Mouse (Mus musculus) c-Kit-positive CD71-negative TER-119-negative erythroid progenitor cells, embryonic 14.5 days (primary cell): ENCODE data around the gene Mei1.

ENCODE experiments used
- DNase-seq: peaks from one replicate; pipeline ENCODE4 v3.0.0-alpha.2; 2013; ENCODE audit warnings: low read depth

Gene Mei1

DNA sequence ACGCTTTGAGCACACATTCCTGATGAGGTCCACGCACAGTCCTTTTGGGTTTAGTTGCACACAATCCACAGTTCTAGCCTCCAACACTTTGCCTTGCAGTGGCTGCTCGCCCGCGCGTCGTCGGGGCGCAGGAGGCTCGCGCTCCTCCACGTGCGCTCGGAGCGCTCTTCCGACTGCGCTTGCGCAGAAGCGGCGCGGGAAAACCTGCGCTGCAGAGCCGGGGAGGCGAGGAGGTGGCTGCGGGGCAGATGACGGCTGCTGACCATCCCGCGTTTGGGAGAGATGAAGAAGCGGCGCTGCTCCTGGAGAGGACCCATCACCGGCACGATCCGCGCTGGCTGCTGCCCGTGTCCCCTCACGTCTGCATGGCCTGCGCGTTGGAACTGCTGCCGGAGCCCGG, at the start of gene Mei1:
Mei1 (plus strand) TSS at position 99 of the 400 bp plus-strand sequence.
- DNase-seq: no peak

- no peak for DNase-seq
These were observed 47.2 kb upstream of the Mei1 start for GRCm38 (mm10) chr15:82022535-82023088.

DNA sequence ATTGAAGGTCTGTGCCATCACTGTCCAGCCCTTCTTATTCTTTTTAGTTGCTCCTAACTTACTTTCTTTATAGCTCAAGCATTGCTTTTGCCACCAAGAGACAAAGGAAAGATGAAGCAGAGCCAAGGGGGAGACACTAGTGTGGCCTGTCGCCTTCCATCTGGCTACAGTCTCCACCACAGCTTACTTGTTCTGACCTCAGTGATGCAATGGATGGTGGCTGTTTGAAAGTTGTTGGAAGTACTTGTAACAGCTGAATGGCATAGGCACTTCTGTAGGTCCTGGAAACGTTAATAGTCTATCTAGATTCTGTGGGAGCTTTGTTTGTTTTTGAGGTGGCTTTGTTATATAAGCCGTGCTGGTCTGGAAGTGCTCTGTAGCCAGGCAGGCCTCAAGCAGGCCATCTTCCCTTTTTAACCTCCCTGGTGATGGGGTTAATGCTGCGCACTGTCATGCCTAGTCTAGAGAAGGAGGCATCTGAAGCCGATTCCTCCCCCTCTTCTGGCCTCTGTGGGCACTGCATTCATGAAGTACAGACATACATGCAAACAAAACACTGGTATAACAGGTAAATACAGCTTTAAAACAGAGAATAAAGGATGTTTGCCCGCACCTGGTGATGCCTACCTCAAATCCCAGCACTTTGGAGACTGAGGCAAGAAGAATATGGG, 45.7 kb upstream of the Mei1 start:
- DNase-seq: no peak

DNA sequence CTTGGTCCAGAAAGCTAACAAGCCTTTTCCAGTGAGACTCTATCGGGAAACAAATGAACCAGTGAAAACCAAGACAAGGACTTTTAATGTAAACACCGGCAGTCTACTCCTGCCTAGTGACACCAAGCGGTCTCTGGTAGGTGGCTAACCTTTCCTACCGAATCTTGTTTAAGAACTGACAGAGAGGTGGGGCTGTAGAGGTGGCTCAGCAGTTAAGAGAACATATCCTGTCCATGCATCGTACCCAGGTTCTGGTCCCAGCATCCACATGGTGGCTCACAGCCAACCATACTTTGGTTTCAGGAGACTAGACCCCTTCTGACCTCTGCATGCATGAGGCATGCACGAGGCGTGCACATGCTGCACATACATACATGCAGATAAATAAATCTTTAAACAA, 42.5 kb upstream of the Mei1 start:
- no peak for DNase-seq

DNA sequence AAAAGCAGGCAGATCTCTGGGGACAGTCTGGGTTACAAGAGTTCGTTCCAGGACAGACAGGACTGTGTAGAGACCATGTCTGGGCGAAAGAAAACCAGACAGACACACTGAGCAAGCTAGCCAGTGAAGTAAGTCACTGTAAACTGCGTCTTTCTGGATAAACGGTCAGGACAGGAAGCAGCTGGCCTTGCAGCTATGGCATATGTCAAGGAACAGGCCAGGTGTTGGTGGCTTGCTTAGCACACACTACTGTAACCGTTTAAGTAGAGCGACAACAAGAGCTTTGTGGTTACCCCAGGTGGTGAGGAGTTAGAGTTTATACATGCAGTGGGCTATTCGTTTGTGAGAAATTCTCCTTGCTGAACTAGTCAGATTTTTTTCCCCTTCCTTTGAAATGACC, 42.1 kb upstream of the Mei1 start:
- DNase-seq: no peak

GRCm38 (mm10) chr15:82032386-82032785, 37.4 kb upstream of the Mei1 start:
- no peak for DNase-seq

- DNase-seq: no peak
These were observed 36.0 kb upstream of the Mei1 start, which contains the start of gene Desi1 for GRCm38 (mm10) chr15:82033762-82034161. TSS of gene Desi1 (minus strand) at chr15:82033862.

DNA sequence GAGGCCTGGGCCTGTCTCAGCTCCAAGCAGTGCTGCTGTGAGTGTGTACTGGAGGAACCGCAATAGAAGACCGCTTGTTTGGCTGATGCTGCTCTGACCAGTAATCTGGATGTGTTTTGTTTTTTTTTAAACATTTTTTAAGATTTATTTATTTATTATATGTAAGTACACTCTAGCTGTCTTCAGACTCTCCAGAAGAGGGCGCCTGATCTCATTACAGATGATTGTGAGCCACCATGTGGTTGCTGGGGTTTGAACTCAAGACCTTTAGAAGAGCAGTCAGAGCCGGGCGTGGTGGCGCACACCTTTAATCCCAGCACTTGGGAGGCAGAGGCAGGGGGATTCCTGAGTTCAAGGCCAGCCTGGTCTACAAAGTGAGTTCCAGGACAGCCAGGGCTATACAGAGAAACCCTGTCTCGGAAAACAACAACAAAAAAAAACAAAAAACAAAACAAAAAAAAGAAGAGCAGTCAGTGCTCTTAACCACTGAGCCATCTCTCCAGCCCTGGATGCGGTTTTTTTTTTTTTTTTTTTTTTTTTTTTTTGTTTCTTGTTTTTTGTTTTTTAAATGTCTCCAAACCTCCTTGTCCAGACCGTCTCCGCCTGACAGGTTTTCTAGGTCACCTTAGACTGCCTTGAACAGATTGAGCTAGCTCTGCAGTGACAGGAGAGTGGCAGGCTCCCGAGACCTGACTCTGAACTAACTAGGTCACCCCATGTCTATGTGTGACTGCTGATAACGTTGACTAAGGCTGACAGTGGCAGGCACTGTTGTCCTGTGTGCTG, 33.7 kb upstream of the Mei1 start:
- no peak for DNase-seq

DNA sequence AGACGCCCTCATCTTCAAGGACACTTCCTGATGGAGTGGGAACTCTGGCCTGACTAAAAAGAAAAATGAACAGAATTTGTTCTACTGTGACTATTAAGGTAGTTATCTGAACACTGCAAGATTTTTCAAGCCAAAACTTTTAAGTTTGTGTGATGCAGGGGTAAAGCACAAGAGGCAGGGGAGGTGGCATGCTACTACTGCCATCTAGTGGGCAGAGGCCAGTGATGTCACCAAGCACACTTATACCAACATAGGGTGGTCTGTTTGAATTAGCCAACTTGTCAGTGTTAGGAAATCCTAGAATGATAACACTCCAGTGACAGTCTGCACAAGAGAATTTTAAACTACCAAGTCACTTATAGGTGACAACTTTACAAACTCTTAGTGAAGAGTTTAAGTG, 29.1 kb upstream of the Mei1 start:
- DNase-seq: peak; percentile 48

DNA sequence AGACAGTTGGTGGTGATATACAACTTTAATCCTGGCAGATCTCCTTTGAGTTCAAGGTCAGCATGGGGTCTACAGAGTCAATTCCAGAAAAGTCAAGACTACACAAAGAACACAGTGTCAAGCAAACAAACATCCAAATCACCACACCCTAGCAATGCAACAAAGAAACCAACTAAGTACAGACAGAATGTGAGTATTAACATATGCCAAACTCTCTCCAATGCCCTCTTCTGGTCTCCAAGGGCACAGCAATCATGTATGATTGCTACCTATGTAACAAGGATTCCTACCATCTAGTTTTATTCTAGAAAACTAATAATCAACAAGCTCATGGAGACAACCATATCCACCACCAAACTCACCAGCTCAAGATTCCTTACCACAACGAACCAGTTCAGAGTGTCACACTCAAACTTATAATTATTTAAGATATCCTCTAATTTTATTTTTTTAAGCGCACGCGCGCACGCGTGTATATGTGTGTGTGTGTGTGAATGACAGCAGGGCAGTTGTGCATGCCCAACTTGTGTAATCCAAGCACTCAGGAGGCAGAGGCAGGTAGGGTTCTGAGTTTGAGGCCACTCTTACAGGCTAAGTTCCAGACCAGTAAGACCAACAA, 25.5 kb upstream of the Mei1 start:
- DNase-seq: no peak

- DNase-seq: no peak
These were observed 23.4 kb upstream of the Mei1 start for GRCm38 (mm10) chr15:82046246-82046891.

GRCm38 (mm10) chr15:82047080-82047883, 22.5 kb upstream of the Mei1 start, which contains the start of gene Snu13:
TSS of gene Snu13 (minus strand) at chr15:82047598.
- peak; percentile 76 for DNase-seq

DNA sequence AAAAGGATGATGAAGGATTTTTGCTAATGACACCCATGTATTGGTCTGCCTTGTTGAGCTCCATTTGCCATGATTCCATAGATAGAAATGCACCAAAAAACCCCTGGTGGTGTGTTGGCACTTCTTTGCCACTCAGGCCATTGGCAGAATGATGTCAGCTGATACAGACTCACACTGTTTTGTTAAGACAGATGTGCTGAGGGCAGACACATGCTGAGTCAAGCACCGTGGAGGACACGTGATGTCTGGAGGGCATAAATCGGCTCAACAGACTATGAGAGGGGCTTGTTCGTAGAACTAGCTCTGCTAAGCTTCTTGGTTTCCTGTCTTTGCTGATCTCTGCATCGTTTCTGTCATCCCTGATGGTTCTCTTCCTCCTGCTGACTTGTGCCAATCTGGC, 17.3 kb upstream of the Mei1 start:
- DNase-seq: no peak

GRCm38 (mm10) chr15:82058719-82059201, 11.0 kb upstream of the Mei1 start, which contains the start of gene 4930407I10Rik:
TSS of gene 4930407I10Rik (plus strand) at chr15:82059151.
- no peak for DNase-seq

DNA sequence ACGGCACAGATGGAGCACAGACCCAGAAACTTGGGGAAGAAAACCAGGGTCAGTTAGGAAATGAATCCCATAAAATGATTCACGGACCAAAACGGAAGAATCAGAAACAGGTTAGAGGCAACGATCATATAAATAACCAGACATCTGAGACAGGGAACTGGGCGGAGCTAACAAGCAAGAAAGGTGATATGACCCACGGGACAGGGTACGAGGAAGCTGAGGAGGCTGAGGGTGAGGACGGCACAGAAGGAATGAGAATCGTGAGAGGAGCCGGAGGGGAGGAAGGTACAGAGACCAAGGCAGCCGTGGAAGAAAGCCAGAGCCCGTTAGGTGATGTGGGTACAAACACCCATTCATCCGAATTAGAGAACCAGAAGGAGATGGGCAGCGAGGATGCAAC, 5.9 kb upstream of the Mei1 start:
- DNase-seq: no peak

DNA sequence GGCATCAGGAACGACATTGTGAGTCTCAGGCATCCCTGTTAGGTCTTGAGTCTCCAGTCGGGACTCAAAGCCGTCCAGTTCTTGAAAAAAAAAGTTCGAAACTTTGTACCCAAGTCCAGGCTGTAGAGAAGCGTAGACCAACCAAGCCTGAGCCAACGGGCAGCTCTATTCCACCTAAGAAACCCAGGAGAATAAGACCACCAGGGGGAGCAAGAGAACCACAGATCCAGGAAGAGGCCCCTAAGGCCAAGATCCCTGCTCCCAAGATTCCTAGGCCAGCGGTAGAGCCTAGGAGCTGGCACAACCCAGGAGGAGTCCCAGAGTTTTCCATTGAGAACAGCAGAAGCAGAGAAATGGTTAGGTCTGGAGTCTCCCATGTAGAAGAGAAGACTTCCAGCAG, 4.3 kb upstream of the Mei1 start:
- DNase-seq: peak; percentile 72

GRCm38 (mm10) chr15:82071816-82072469, 2.1 kb downstream of the Mei1 start:
- no peak for DNase-seq

- no peak for DNase-seq
These were observed 3.7 kb downstream of the Mei1 start for GRCm38 (mm10) chr15:82073490-82073889.

DNA sequence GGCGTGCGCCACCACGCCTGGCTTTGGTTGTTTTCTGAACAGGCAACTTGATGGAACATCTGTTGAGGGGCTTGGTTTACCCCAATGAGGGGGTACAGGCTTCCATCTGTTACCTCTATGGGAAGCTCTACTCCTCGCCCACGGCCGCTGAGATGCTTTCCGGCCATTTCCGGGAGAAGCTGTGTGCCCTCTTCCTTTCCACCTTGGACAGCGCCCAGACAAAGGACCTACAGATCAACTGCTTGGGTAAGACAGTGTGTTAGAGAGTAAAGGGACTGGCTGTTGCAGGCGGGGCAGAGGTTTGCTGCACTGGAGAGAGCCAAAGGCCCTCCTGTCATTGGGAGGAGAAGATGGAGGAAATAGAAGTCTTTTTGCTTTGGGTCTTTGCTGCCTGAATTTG, 10.1 kb downstream of the Mei1 start:
- DNase-seq: no peak

DNA sequence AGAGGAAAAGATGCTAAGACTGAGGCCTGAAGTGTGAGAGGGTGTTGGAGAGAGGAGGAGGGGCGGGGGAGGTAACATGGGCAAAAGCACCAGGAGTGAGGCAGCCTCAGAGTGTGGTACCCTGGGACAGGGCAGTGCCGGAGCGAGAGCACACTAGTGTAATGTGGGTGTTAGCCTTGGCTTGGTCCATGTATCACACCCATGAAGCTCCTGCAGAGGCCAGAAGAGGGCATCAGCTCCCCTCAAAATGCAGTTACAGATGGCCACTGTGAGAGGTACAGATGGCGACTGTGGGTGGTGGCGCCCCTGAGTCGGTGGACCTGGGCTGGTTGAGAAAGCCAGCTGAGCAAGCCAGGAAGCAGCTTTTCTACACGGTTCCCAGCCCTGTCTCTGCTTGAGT, 11.4 kb downstream of the Mei1 start:
- DNase-seq: no peak

DNA sequence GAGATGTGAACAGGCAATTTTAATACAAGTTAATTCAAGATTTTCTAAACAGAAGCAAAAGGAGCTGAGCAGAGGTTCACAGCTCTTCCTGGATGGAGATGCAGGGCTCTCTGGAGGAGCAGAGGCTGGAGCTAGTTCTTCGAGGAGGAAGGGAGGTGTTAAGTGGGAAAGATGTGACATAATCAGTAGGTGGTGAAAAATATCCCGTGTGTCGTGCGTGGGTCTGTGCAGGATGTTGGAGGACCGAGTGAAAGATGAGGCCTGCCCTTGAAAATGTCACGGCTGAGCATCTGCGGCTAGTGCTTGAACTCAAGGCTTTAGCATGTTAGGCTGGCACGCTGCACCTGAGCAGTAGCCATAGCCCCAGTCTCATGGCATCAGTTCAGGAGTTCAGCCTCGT, 15.8 kb downstream of the Mei1 start:
- DNase-seq: no peak
